20 mouse cellular contexts compared by ENCODE assay signal in the genomic region with DNA sequence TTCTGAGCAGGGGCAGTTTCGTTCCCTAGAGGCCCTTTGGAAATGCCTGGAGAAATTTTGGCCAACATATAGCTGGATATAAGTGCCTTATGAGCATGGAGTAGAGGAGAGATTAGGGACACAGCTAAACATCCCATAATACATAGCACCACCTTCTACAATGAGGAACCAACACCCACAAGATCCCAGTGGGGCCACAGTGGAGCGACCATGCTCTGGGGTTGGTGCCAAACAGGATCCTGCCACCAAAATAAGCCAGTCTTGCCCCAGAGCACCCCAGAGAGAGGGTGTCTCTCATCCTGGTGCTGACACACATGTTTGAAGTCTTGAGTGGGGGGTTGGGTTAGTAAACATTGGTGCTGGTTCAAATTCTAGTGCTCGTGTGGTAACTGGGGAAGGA. TPM values are rescaled to one million over a fixed set of nuclear protein-coding genes. Genes with fewer than 3 reads are reported as not detected.
DNase-seq lines count a peak whose midpoint lies in the region; ATAC-seq and TF ChIP-seq lines count a peak whose summit lies in the region.
"Had no signal": no experiment of that assay in that cellular context is flagged by ENCODE, and none has a peak within 500 bp of the region (broad histone marks: within the 10 kb centered on the region; RNA-seq: fewer than 3 reads in every experiment).

No protein-coding gene starts in this region.

- 88% methylated on average over 3 of the region's 3 CpGs for WGBS in forebrain, embryonic 15.5 days
- WGBS in hindbrain, embryonic 14.5 days = 79% methylated on average over 3 of the region's 3 CpGs
- 88% methylated on average over 3 of the region's 3 CpGs for WGBS in midbrain, embryonic 16.5 days

- peak overlapping the region; percentile 83; the same call in 1 of the 2 replicates for H3K27ac ChIP-seq in left cerebral cortex, adult 2 months
- H3K27ac ChIP-seq in forebrain, embryonic 15.5 days (replicated peaks) = peak overlapping the region; percentile 95
- H3K27ac ChIP-seq in hindbrain, embryonic 14.5 days = peak overlapping the region; percentile 88
- peak overlapping the region; percentile 82 for H3K27ac ChIP-seq in midbrain, embryonic 16.5 days (ENCODE audit: low read length)
- H3K27ac ChIP-seq: embryonic facial prominence, embryonic 15.5 days; limb, embryonic 12.5 days; liver, embryonic 12.5 days had no signal

- H3K27me3 ChIP-seq in forebrain, embryonic 15.5 days = no peaks in the 10 kb centered on the region
- H3K27me3 ChIP-seq in hindbrain, embryonic 14.5 days (ENCODE audit: control insufficient read depth, insufficient read depth, low read length) = no peaks in the 10 kb centered on the region
- no peaks in the 10 kb centered on the region for H3K27me3 ChIP-seq in midbrain, embryonic 16.5 days (ENCODE audit: control insufficient read depth, insufficient read depth, low read depth, low read length)
- H3K27me3 ChIP-seq: embryonic facial prominence, embryonic 15.5 days; limb, embryonic 12.5 days; liver, embryonic 12.5 days had no signal

- H3K4me1 ChIP-seq in forebrain, embryonic 15.5 days = peaks cover 83% of the 10 kb centered on the region
- H3K4me1 ChIP-seq in hindbrain, embryonic 14.5 days (replicated peaks; ENCODE audit: control insufficient read depth, insufficient read depth, low read length) = peaks cover 50% of the 10 kb centered on the region
- peaks cover 72% of the 10 kb centered on the region for H3K4me1 ChIP-seq in midbrain, embryonic 16.5 days (ENCODE audit: control insufficient read depth, insufficient read depth, low read length)
- H3K4me1 ChIP-seq: heart, embryonic 12.5 days; liver, embryonic 12.5 days had no signal

- no peak overlapping the region for H3K4me2 ChIP-seq in forebrain, embryonic 15.5 days (replicated peaks)
- no peak overlapping the region; the same call in 1 of the 2 replicates for H3K4me2 ChIP-seq in hindbrain, embryonic 14.5 days (replicated peaks)
- H3K4me2 ChIP-seq in midbrain, embryonic 16.5 days (ENCODE audit: low read length) = no peak overlapping the region
- H3K4me2 ChIP-seq: embryonic facial prominence, embryonic 15.5 days; heart, embryonic 12.5 days; limb, embryonic 12.5 days; liver, embryonic 12.5 days had no signal

- no peak for TF ChIP-seq CTCF in left cerebral cortex, adult 2 months (IDR thresholded peaks at IDR 0.05)

- intact Hi-C loops in left cerebral cortex, adult 2 months (cut with DNase I) = loop anchor here (5.0 kb wide), 1 partner anchor 34 kb away; no protein-coding TSS in a partner anchor
- intact Hi-C loops in left cerebral cortex, postnatal 14 days (cut with DNase I) = no loop called here

- DNase-seq in left cerebral cortex, adult 2 months (ENCODE audit: extremely low spot score in 1 of 2, low spot score in 2 of 2) = no peak
- no peak for DNase-seq in left cerebral cortex, postnatal 14 days (ENCODE audit: low spot score in 2 of 2)
- no peak for DNase-seq in hindbrain, embryonic 14.5 days (ENCODE audit: low spot score)
- no peak for DNase-seq in c-Kit-positive CD71-positive TER-119-positive erythroid progenitor cells, embryonic 14.5 days (ENCODE audit: low spot score)
- no peak for DNase-seq in cerebellum, adult 9-10 months
- no peak for DNase-seq in thymus, postnatal 4 days
- DNase-seq: adrenal gland, adult 8-10 months; cerebellum, postnatal 25 days; heart, postnatal 14 days; kidney, adult 8-10 months; kidney, postnatal 25 days; lung, adult 2 months; lung, postnatal 4 days had no signal

- H3K36me3 ChIP-seq in forebrain, embryonic 15.5 days = peaks cover 23% of the 10 kb centered on the region; the same call in 1 of the 2 replicates
- H3K36me3 ChIP-seq in hindbrain, embryonic 14.5 days (replicated peaks; ENCODE audit: control insufficient read depth, insufficient read depth) = peaks cover 25% of the 10 kb centered on the region
- H3K36me3 ChIP-seq in midbrain, embryonic 16.5 days (ENCODE audit: control insufficient read depth, insufficient read depth, low read length) = 0 out of 2 replicates have a peak, but pooled peaks cover 3% of the 10 kb centered on the region
- H3K36me3 ChIP-seq: embryonic facial prominence, embryonic 15.5 days; heart, embryonic 12.5 days; limb, embryonic 12.5 days; liver, embryonic 12.5 days had no signal

- ATAC-seq in forebrain, embryonic 15.5 days (replicated peaks) = no peak
- no peak for ATAC-seq in hindbrain, embryonic 14.5 days (ENCODE audit: low FRiP score)
- peak; percentile 1; the same call in 1 of the 2 replicates for ATAC-seq in midbrain, embryonic 16.5 days
- ATAC-seq: liver, embryonic 12.5 days had no signal

- no peak overlapping the region for H3K9ac ChIP-seq in forebrain, embryonic 15.5 days (replicated peaks)
- no peak overlapping the region for H3K9ac ChIP-seq in hindbrain, embryonic 14.5 days
- no peak overlapping the region for H3K9ac ChIP-seq in midbrain, embryonic 16.5 days (ENCODE audit: low read depth, low read length)
- H3K9ac ChIP-seq: embryonic facial prominence, embryonic 15.5 days; heart, embryonic 12.5 days; limb, embryonic 12.5 days; liver, embryonic 12.5 days had no signal

- no peak overlapping the region for H3K4me3 ChIP-seq in left cerebral cortex, adult 2 months
- no peak overlapping the region for H3K4me3 ChIP-seq in forebrain, embryonic 15.5 days
- no peak overlapping the region for H3K4me3 ChIP-seq in hindbrain, embryonic 14.5 days (replicated peaks; ENCODE audit: low read length)
- no peak overlapping the region for H3K4me3 ChIP-seq in midbrain, embryonic 16.5 days (ENCODE audit: low read depth, low read length)
- H3K4me3 ChIP-seq: embryonic facial prominence, embryonic 15.5 days; heart, embryonic 12.5 days; limb, embryonic 12.5 days; liver, embryonic 12.5 days had no signal

- H3K9me3 ChIP-seq in forebrain, embryonic 15.5 days = no peaks in the 10 kb centered on the region
- no peaks in the 10 kb centered on the region for H3K9me3 ChIP-seq in hindbrain, embryonic 14.5 days (ENCODE audit: control insufficient read depth, low read length)
- H3K9me3 ChIP-seq in midbrain, embryonic 16.5 days (replicated peaks; ENCODE audit: control insufficient read depth, low read length, poor library complexity, severe bottlenecking) = no peaks in the 10 kb centered on the region
- H3K9me3 ChIP-seq: embryonic facial prominence, embryonic 15.5 days; heart, embryonic 12.5 days; limb, embryonic 12.5 days; liver, embryonic 12.5 days had no signal

RNA-seq across cellular contexts. Expression of gene Nsg2, which starts 28.3 kb away (rescaled TPM):
- total RNA-seq in left cerebral cortex, adult 2 months (2021) = 100 to 1,000 TPM; 605 to 615 TPM
- total RNA-seq in left cerebral cortex, postnatal 14 days (2021) = 100 to 1,000 TPM; 759 to 774 TPM
- polyA plus RNA-seq in forebrain, embryonic 15.5 days (2015; fragmentation: Nextera tagmentation; extraction: Ambion mirVana) = 677 and 717 TPM in 2 replicates
- polyA plus RNA-seq in hindbrain, embryonic 14.5 days (2014; fragmentation: Nextera tagmentation; extraction: Ambion mirVana) = 157 and 172 TPM in 2 replicates
- 730 and 757 TPM in 2 replicates for polyA plus RNA-seq in midbrain, embryonic 16.5 days (2015; fragmentation: Nextera tagmentation; extraction: Ambion mirVana)
- polyA plus RNA-seq: C2C12 had no signal
